Mouse (Mus musculus): ENCODE results near the gene Armc7. TPM values are rescaled to one million over a fixed set of nuclear protein-coding genes. Genes with fewer than 3 reads are reported as not detected.

Armc7 gene
- 7.5 to 9.9 TPM (median 9.5 TPM) in 4 replicates for total RNA-seq (2023)

GRCm38 (mm10) chr11:115475025-115475757 lies at the start of gene Armc7:
Armc7 (plus strand) TSS chr11:115475667.

GRCm38 (mm10) chr11:115439906-115440595 lies 35.4 kb upstream of the Armc7 start, which contains the start of gene Trim80:
Trim80 (plus strand) TSS chr11:115440545.

GRCm38 (mm10) chr11:115462243-115462891 lies 13.1 kb upstream of the Armc7 start, which contains the start of gene Slc16a5:
Slc16a5 (plus strand) TSS chr11:115462474.

GRCm38 (mm10) chr11:115491356-115492083 lies 16.1 kb downstream of the Armc7 start, which contains the start of gene Nt5c:
Nt5c (minus strand) TSS chr11:115491862.

GRCm38 (mm10) chr11:115514238-115514663 lies 38.8 kb downstream of the Armc7 start, which contains the start of gene Jpt1:
Jpt1 (minus strand) TSS chr11:115514387.

GRCm38 (mm10) chr11:115536038-115536681 lies 60.7 kb downstream of the Armc7 start, which contains the start of gene Sumo2:
Sumo2 (minus strand) TSS chr11:115536276.

Other genes starting within 250 kb of the Armc7 start
- gene Grin2c, start 208.4 kb upstream of the Armc7 start, total RNA-seq (2023), result not detected in 4 replicates
- gene Fdxr, start 198.6 kb upstream of the Armc7 start, total RNA-seq (2023), result 16.7 to 19.8 TPM (median 18.0 TPM) in 4 replicates
- 0.16 to 0.24 TPM in 2 of 4 replicates, not detected in the others for gene Fads6, start 178.0 kb upstream of the Armc7 start, total RNA-seq (2023)
- gene Otop2, start 168.5 kb upstream of the Armc7 start, total RNA-seq (2023), result not detected in 4 replicates
- not detected in 4 replicates for gene Ush1g, start 153.6 kb upstream of the Armc7 start, total RNA-seq (2023)
- not detected in 4 replicates for gene Otop3, start 140.9 kb upstream of the Armc7 start, total RNA-seq (2023)
- 0.35 to 1.2 TPM (median 1.1 TPM) in 3 of 4 replicates, not detected in the other for gene Hid1, start 107.9 kb upstream of the Armc7 start, total RNA-seq (2023)
- not detected in 4 replicates for gene Cdr2l, start 93.8 kb upstream of the Armc7 start, total RNA-seq (2023)
- 33.8 to 53.7 TPM (median 46.1 TPM) in 4 replicates for gene Mrpl58, start 71.9 kb upstream of the Armc7 start, total RNA-seq (2023)
- gene Atp5h, start 55.7 kb upstream of the Armc7 start, total RNA-seq (2023), result 166 to 192 TPM (median 181 TPM) in 4 replicates
- 38.3 to 48.6 TPM (median 42.8 TPM) in 4 replicates for gene Kctd2, start 55.5 kb upstream of the Armc7 start, total RNA-seq (2023)
- 0.29 TPM in 1 of 4 replicates, not detected in the others for gene Trim80, start 35.1 kb upstream of the Armc7 start, total RNA-seq (2023)
- gene Slc16a5, start 13.2 kb upstream of the Armc7 start, total RNA-seq (2023), result not detected in 4 replicates
- 67.1 to 79.0 TPM (median 74.4 TPM) in 4 replicates for gene Nt5c, start 16.2 kb downstream of the Armc7 start, total RNA-seq (2023)
- gene Jpt1, start 38.7 kb downstream of the Armc7 start, total RNA-seq (2023), result 191 to 199 TPM (median 195 TPM) in 4 replicates
- 235 to 270 TPM (median 258 TPM) in 4 replicates for gene Sumo2, start 60.6 kb downstream of the Armc7 start, total RNA-seq (2023)
- 59.2 to 77.9 TPM (median 72.2 TPM) in 4 replicates for gene Nup85, start 88.8 kb downstream of the Armc7 start, total RNA-seq (2023)
- 33.1 to 37.1 TPM (median 35.2 TPM) in 4 replicates for gene Mrps7, start 128.3 kb downstream of the Armc7 start, total RNA-seq (2023)
- 87.2 to 113 TPM (median 112 TPM) in 4 replicates for gene Gga3, start 128.4 kb downstream of the Armc7 start, total RNA-seq (2023)
- gene Mif4gd, start 137.3 kb downstream of the Armc7 start, total RNA-seq (2023), result 279 to 298 TPM (median 291 TPM) in 4 replicates
- gene Slc25a19, start 152.6 kb downstream of the Armc7 start, total RNA-seq (2023), result 88.3 to 104 TPM (median 93.1 TPM) in 4 replicates
- gene Grb2, start 232.9 kb downstream of the Armc7 start, total RNA-seq (2023), result 280 to 374 TPM (median 338 TPM) in 4 replicates